Mouse (Mus musculus) forebrain, postnatal 0 days (tissue): ENCODE measurements around the gene Tarsl2. TPM values are rescaled to one million over a fixed set of nuclear protein-coding genes. Genes with fewer than 3 reads are reported as not detected.

Source experiments
- ATAC-seq: fragments of 200-750 bp; cut with Nextera tagmentation; 2 replicates; pipeline ENCODE4 v1.8.0; 2017; ENCODE audit warnings: mild to moderate bottlenecking, moderate library complexity
- DNase-seq: peaks from one replicate; pipeline ENCODE4 v3.0.0-alpha.2; 2015
- H3K27ac ChIP-seq: fragments of 300-500 bp; sonication (generic); 2 replicates; pipeline ENCODE4 v1.5.1; 2014; ENCODE audit warnings: low read depth, mild to moderate bottlenecking, antibody characterized with exemption, low read length, moderate library complexity, mixed read lengths
- H3K27me3 ChIP-seq: fragments of 300-500 bp; sonication (generic); 2 replicates; pipeline ENCODE4 v1.6.1; 2014; ENCODE audit warnings: mild to moderate bottlenecking, low read length, mixed read lengths; ENCODE audit not compliant: insufficient read depth
- H3K36me3 ChIP-seq: fragments of 300-500 bp; sonication (generic); 2 replicates; pipeline ENCODE4 v1.6.1; 2014; ENCODE audit warnings: mild to moderate bottlenecking, moderate library complexity; ENCODE audit not compliant: insufficient read depth
- H3K4me1 ChIP-seq: fragments of 300-500 bp; sonication (generic); 2 replicates; pipeline ENCODE4 v1.6.1; 2014; ENCODE audit warnings: antibody characterized with exemption; ENCODE audit not compliant: insufficient read depth
- H3K4me2 ChIP-seq: fragments of 300-500 bp; sonication (generic); 2 replicates; pipeline ENCODE4 v1.6.1; 2014; ENCODE audit warnings: low read depth, mild to moderate bottlenecking, moderate library complexity
- H3K4me3 ChIP-seq: fragments of 300-500 bp; sonication (generic); 2 replicates; pipeline ENCODE4 v1.5.1; 2014; ENCODE audit warnings: low read depth, low read length, mixed read lengths
- H3K9ac ChIP-seq: fragments of 300-500 bp; sonication (generic); 2 replicates; pipeline ENCODE4 v1.6.1; 2014; ENCODE audit warnings: mild to moderate bottlenecking
- H3K9me3 ChIP-seq: fragments of 300-500 bp; sonication (generic); 2 replicates; pipeline ENCODE4 v1.6.1; 2016; ENCODE audit warnings: low read length
- CTCF ChIP-seq: sonication (generic); IDR thresholded peaks from 2 replicates; pipeline ENCODE4 v1.5.1; 2016; ENCODE audit warnings: antibody characterized with exemption, control low read depth, low read depth
- WGBS: fragments of 180-500 bp; shearing (Covaris S2); extraction: QIAGEN DNeasy Blood & Tissue Kit; methylation state at CpG from one replicate; pipeline ENCODE4 v1.1.7; 2014; 5-methylcytosine and 5-hydroxymethylcytosine counted together
- polyA plus RNA-seq: library from polyadenylated mRNA; unstranded; fragments of >200 nt; fragmentation: Nextera tagmentation; extraction: Ambion mirVana; gene quantifications from 2 replicates; pipeline ENCODE4 v1.2.1, GENCODE M21; 2015
- total RNA-seq: library from RNA; depleted of rRNA; stranded (reverse); fragments of >200 nt; gene quantifications from 2 replicates; pipeline ENCODE4 v1.2.3, GENCODE M21; 2014

Gene Tarsl2
- total and polyA plus RNA-seq, 2 experiments from 2014 or later: 19.5 to 30.8 TPM

DNA sequence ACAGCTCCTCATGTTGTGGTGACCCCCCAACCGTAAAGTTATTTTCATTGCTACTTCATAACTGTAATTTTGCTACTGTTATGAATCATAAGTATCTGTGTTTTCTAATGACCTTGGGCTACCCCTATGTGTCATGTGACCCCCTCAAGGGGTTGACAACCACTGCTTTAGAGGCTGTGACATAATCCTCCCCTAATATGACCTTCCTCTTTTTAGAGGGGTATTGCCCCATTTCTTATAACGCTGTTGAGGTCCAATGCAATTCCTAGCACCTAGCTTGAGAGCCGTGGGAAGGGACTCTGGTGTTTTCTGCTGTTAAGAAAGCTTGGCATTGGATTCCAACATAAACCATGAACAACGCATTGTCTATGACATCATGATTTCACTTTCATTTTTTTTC is 6.0 kb downstream of the Tarsl2 start:
- Histone ChIP-seq H3K27me3 (no peaks in the 10 kb centered on the region), H3K9ac (no peak overlapping the region), H3K4me1 (no peaks in the 10 kb centered on the region; the same call in 1 of the 2 replicates), H3K4me3 (no peak overlapping the region), H3K27ac (no peak overlapping the region), H3K4me2 (no peak overlapping the region), H3K36me3 (peaks cover 24% of the 10 kb centered on the region), H3K9me3 (no peaks in the 10 kb centered on the region)
- 94% methylated on average over 4 of the region's 4 CpGs for WGBS
- ATAC-seq (no peak), DNase-seq (no peak)
- no peak for TF ChIP-seq CTCF

- no peaks in the 10 kb centered on the region for H3K4me1 ChIP-seq
- DNase-seq (no peak), ATAC-seq (no peak)
- no peak overlapping the region for H3K4me3 ChIP-seq
- H3K9me3 ChIP-seq: no peaks in the 10 kb centered on the region
- no peak overlapping the region for H3K4me2 ChIP-seq
- H3K36me3 ChIP-seq: peaks cover 25% of the 10 kb centered on the region
- H3K27me3 ChIP-seq: no peaks in the 10 kb centered on the region
- WGBS: 93% methylated on average over 2 of the region's 2 CpGs
- no peak overlapping the region for H3K9ac ChIP-seq
- no peak overlapping the region for H3K27ac ChIP-seq
- no peak for TF ChIP-seq CTCF
Measured at GRCm38 (mm10) chr7:65657490-65658120, 12.9 kb downstream of the Tarsl2 start.

DNA sequence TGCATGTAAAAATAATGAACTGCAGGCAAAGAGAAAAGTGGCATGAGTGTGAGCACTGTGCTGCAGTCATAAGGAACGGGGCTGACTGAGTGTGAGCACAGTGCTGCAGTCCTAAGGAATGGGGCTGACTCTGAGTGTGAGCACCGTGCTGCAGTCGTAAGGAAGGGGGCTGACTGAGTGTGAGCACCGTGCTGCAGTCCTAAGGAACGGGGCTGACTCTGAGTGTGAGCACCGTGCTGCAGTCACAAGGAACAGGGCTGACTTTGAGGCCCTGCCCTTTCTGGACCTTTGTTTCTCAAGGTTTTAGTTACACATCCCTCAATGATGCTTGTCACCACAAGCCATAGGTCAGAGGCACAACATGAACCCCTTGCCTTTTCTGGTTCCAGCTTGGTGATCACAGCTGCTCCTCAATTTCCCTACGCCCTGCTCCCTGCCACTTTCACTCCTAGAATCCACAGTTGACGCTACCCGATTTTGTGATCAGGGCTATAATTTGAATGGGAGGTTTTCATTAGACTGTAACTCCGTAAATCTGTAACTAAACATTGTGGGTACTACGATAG is 18.6 kb downstream of the Tarsl2 start:
- Histone ChIP-seq H3K27me3 (no peaks in the 10 kb centered on the region), H3K27ac (no peak overlapping the region), H3K4me2 (no peak overlapping the region), H3K9me3 (no peaks in the 10 kb centered on the region), H3K4me3 (no peak overlapping the region), H3K36me3 (peaks cover 48% of the 10 kb centered on the region), H3K4me1 (no peaks in the 10 kb centered on the region), H3K9ac (no peak overlapping the region)
- DNase-seq: no peak
- no peak for ATAC-seq
- TF ChIP-seq CTCF: no peak
- WGBS: 84% methylated on average over 11 of the region's 11 CpGs

- TF ChIP-seq CTCF: no peak
- no peaks in the 10 kb centered on the region for H3K27me3 ChIP-seq
- H3K9ac ChIP-seq: no peak overlapping the region
- H3K36me3 ChIP-seq: peaks cover 45% of the 10 kb centered on the region
- no peak overlapping the region for H3K4me3 ChIP-seq
- H3K4me2 ChIP-seq: no peak overlapping the region
- no peaks in the 10 kb centered on the region for H3K4me1 ChIP-seq
- ATAC-seq (no peak), DNase-seq (no peak)
- H3K9me3 ChIP-seq: no peaks in the 10 kb centered on the region
- H3K27ac ChIP-seq: no peak overlapping the region
- 89% methylated on average over 14 of the region's 14 CpGs for WGBS
Measured at GRCm38 (mm10) chr7:65663886-65664285, 19.2 kb downstream of the Tarsl2 start.

GRCm38 (mm10) chr7:65667491-65667890 is 22.8 kb downstream of the Tarsl2 start:
- ATAC-seq: no peak
- H3K9me3 ChIP-seq: no peaks in the 10 kb centered on the region
- WGBS: 94% methylated on average over 6 of the region's 6 CpGs
- peaks cover 50% of the 10 kb centered on the region for H3K36me3 ChIP-seq
- H3K4me2 ChIP-seq: no peak overlapping the region
- no peaks in the 10 kb centered on the region for H3K4me1 ChIP-seq
- H3K27me3 ChIP-seq: no peaks in the 10 kb centered on the region
- H3K27ac ChIP-seq: no peak overlapping the region
- no peak for DNase-seq
- no peak for TF ChIP-seq CTCF
- H3K4me3 ChIP-seq: no peak overlapping the region
- H3K9ac ChIP-seq: no peak overlapping the region

GRCm38 (mm10) chr7:65678050-65678449 is 33.4 kb downstream of the Tarsl2 start:
- Histone ChIP-seq H3K36me3 (peaks cover 25% of the 10 kb centered on the region), H3K27ac (no peak overlapping the region), H3K9ac (no peak overlapping the region), H3K4me3 (no peak overlapping the region), H3K4me1 (no peaks in the 10 kb centered on the region), H3K9me3 (no peaks in the 10 kb centered on the region), H3K27me3 (no peaks in the 10 kb centered on the region), H3K4me2 (no peak overlapping the region)
- DNase-seq: no peak
- ATAC-seq: no peak
- WGBS: 83% methylated on average over 10 of the region's 10 CpGs
- TF ChIP-seq CTCF: no peak

GRCm38 (mm10) chr7:65678900-65679595 is 34.4 kb downstream of the Tarsl2 start:
- DNase-seq (no peak), ATAC-seq (no peak)
- 71% methylated on average over 7 of the region's 7 CpGs for WGBS
- no peak overlapping the region for H3K9ac ChIP-seq
- H3K9me3 ChIP-seq: no peaks in the 10 kb centered on the region
- H3K4me1 ChIP-seq: no peaks in the 10 kb centered on the region
- H3K4me2 ChIP-seq: no peak overlapping the region
- no peaks in the 10 kb centered on the region for H3K27me3 ChIP-seq
- no peak overlapping the region for H3K27ac ChIP-seq
- no peak for TF ChIP-seq CTCF
- no peak overlapping the region for H3K4me3 ChIP-seq
- H3K36me3 ChIP-seq: peaks cover 27% of the 10 kb centered on the region
